Mouse (Mus musculus) lung, postnatal 25 days (tissue): ENCODE measurements around the gene Npas3.

Source experiments
- DNase-seq: peaks from one replicate; pipeline ENCODE4 v3.0.0; 2022; ENCODE audit warnings: low spot score

Npas3 gene

DNA sequence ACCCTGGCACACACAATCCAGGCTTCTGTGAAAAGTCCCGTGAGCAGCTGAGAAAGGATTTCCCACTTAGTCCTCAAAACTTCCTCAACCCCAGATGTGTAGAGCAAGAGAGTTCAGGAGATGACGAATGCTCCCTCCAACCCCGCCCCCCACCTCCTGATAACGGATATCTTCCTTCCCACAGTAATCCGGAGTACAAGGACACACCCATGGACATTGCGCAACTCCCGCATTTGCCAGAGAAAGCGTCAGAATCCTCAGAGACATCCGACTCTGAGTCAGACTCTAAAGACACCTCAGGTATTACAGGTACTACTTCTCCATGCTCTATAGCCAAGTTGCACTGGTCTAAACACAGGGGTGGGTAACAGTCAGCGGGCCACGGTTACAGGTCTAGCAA is 817.1 kb downstream of the Npas3 start:
- no peak for DNase-seq

GRCm38 (mm10) chr12:54067419-54067818 is 818.9 kb downstream of the Npas3 start:
- DNase-seq = no peak

GRCm38 (mm10) chr12:54067886-54068756 is 819.6 kb downstream of the Npas3 start:
- no peak for DNase-seq

- DNase-seq = no peak
These were observed 820.3 kb downstream of the Npas3 start for GRCm38 (mm10) chr12:54068757-54069146.

DNA sequence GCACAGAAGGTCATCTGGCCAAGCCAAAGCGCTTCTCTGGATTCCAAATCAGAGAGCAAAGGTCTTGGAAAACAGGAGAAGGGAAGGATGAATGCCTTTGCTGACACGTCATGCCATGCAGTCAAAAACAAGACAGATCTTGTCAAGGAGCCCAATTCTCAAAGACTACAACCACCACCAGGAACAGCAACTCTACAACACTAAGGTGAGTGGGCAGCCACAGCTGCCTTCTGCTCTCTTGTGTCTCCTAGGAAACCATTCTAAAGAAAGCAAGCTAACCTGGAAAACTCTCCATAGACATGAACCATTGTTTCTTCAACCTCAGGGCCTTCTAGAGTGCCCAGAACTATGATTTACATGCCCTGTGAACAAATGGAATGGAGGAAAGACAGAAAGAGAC is 825.5 kb downstream of the Npas3 start:
- DNase-seq = no peak

GRCm38 (mm10) chr12:54080996-54081395 is 832.5 kb downstream of the Npas3 start:
- no peak for DNase-seq

DNA sequence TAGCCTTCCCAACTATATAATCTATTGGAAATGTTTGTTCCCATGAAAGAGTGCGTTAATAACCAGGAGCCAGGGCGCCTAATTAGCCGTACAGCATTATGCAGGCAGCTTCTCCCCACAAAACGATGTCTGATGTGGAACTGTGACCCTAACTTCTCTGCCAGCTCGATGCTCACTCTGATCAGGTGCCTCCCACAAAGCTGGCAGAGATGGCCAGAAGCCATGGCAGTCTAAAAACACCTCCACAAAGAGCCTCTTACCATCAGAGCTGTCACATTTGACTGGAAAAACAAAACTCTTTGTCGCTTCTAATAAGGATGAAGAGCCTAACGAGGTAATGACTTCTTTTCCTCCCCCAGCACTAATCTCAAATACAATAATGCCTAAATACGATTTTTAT is 845.3 kb downstream of the Npas3 start:
- no peak for DNase-seq

GRCm38 (mm10) chr12:54096492-54096891 is 848.0 kb downstream of the Npas3 start:
- DNase-seq = no peak

DNA sequence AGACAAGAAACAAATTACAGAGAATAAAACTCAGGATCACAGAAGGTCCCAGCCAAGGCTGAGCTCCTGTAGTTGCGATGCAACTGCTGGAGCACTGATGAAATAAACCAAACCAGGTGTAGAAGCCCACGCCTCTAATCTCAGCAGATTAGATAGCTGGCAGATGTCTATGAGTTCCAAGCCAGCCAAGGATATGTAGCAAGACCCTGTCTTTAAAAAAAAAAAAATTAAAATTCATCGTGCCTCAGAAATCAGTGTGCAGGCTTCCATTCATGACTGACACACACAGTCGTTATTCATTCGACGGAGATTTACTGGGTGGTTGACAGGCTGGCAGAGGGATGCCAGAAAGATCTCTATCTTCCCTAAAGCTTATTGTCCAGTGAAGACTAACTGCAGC is 849.7 kb downstream of the Npas3 start:
- DNase-seq = no peak

- DNase-seq = peak; percentile 70
These were observed 850.3 kb downstream of the Npas3 start for GRCm38 (mm10) chr12:54098785-54099184.

DNA sequence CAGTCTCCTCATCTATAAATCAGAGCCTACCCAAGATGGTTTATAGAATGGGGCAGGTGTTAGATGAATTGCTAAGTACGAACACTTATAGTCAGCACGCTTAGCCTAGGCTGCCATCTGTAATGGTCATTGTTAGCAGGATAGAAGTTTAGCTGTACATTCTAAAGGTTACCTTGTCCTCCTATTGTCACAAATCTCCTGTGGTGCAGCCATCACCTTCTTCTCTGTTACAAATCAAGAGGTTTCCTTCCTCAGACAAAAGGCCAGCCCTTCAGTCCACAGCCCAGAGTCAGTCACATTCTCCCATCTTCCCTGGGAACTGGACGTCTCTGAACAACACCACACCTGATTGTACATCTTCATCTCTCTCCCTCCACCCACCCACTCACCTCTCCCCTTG is 851.0 kb downstream of the Npas3 start:
- DNase-seq = no peak

DNA sequence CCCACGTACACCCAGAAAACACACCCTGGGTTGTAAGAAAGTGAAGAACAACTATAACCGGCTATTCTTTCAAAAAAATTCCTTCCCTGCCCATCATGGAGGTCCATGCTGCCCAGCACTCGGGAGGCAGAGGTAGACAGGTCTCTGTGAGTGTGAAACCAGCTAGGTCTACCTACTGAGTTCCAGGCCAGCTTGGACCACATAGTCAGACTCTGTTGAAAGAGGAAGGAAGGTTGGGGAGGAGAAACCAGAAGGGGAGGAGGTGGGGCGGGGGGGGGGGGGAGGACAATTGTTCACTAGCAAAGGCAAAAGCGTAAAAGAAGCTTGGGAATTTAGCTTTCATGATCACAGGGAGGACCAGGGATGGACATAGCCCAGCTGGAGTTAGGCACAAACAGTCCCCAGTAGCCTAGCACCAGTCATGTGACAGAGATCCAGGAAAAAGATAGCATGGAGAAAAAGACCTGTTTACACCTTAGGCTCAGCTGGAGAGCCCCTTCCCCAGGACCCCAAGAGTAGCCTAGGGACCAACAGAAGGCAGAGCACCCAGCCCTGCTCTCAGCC is 852.9 kb downstream of the Npas3 start:
- no peak for DNase-seq

DNA sequence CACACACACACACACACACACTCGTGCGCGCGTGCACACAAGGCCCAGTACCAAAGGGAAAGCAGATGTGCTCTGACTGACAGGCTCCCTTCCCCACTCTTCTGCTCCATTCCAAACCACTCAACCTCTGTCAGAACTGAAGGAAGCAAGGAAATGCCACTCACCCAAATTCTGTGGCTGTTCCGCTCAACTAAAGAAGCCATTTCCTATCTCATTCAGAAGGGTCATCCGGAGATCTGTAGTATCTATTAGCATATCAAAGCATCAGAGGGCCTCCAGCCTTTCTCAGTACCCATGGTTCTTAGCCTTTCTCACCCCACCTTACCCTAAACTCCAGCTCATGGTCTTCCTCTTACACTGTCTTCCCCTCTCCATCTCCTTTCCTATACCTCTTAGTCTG is 854.0 kb downstream of the Npas3 start:
- no peak for DNase-seq

- DNase-seq = no peak
These were observed 857.1 kb downstream of the Npas3 start for GRCm38 (mm10) chr12:54105531-54105930.

DNA sequence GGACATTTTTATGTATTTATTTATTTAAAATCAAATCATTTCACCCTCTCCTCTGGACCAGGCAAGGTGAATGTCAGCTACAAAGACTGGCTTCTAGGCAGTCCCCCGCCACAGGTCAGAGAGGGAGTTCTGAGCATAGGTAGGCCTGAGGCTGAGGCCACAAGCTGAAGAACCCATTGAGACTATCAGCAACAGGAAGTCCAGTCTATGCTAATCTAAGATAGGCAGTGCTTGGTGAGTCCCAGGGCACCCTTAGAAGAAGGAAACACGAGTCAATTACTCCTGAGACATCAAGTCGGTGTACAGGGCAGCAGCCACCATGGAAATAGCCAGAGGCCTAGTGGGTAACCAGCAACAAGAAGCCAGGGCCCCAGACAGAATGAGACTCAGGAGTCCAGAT is 857.5 kb downstream of the Npas3 start:
- DNase-seq = no peak

DNA sequence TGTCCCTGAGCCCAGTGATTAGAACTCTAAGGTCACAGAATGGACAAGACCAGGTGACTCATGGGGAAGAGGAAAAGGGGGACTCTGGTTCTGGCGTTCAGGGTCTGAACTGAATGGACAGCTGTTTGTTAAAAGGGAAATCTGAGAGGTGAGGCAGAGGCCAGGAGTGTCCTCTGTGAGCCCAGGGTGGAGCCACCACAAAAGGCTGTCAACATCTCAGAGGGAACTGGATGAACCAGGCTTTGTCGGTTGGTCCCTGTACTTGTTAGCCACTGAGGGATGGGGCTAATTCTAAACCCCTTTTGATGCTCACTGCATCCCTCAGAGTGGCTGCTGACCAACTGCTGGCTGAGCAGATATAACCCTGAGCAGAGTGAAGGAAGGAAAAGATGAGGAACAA is 861.9 kb downstream of the Npas3 start:
- DNase-seq = no peak

- DNase-seq = no peak
These were observed 862.5 kb downstream of the Npas3 start for GRCm38 (mm10) chr12:54110930-54111329.

- DNase-seq = no peak
These were observed 871.9 kb downstream of the Npas3 start for GRCm38 (mm10) chr12:54120386-54120785.

DNA sequence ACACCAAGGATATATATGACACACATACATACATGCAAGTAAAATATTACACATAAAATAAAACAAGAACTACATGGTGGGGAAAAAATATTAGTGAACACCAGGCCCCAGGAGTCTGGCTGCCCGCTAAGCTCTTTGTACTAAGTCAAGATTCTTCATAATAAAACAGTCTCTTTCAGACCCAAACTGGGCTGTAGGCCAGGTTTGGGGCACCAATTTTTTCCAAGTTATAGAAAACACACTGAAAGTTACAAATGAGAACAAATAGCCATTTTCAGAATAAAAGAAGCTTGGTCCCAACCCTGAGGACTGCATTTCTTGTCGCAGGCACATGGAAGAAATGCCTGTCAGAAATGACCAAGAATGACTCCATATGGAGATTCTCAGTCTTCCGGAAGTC is 872.8 kb downstream of the Npas3 start:
- no peak for DNase-seq
